Mouse (Mus musculus): ENCODE data around the gene 4930524B15Rik.
"Not testable (repeated sequence)": the region's sequence is repeated elsewhere in the genome, so short reads cannot be mapped to it uniquely, and the experiment has no call there.

The 4930524B15Rik gene

GRCm38 (mm10) chr11:31984786-31985185, 19.4 kb downstream of the 4930524B15Rik start:
- DNase-seq (ENCODE audit: low spot score): no peak

GRCm38 (mm10) chr11:31992535-31992934, 27.1 kb downstream of the 4930524B15Rik start:
- no peak for DNase-seq (ENCODE audit: low spot score)

GRCm38 (mm10) chr11:31999716-32000115, 34.3 kb downstream of the 4930524B15Rik start:
- DNase-seq (ENCODE audit: low spot score): no peak

- DNase-seq (ENCODE audit: low spot score): peak; percentile 81
Observed at GRCm38 (mm10) chr11:32000281-32000680, 34.9 kb downstream of the 4930524B15Rik start, which contains the start of gene Nsg2. TSS of gene Nsg2 (plus strand) at chr11:32000463.

- peak; percentile 41 for DNase-seq (ENCODE audit: low spot score)
Observed at GRCm38 (mm10) chr11:32001181-32001910, 36.0 kb downstream of the 4930524B15Rik start.

GRCm38 (mm10) chr11:32002670-32003072, 37.3 kb downstream of the 4930524B15Rik start:
- DNase-seq (ENCODE audit: low spot score): peak; percentile 58

- DNase-seq (ENCODE audit: low spot score): not testable (repeated sequence)
Observed at GRCm38 (mm10) chr11:32008049-32008448, 42.7 kb downstream of the 4930524B15Rik start.

GRCm38 (mm10) chr11:32008852-32009251, 43.5 kb downstream of the 4930524B15Rik start:
- DNase-seq (ENCODE audit: low spot score): no peak

GRCm38 (mm10) chr11:32009961-32010662, 44.7 kb downstream of the 4930524B15Rik start:
- peak; percentile 58 for DNase-seq (ENCODE audit: low spot score)

- DNase-seq (ENCODE audit: low spot score): no peak
Observed at GRCm38 (mm10) chr11:32010663-32010970, 45.2 kb downstream of the 4930524B15Rik start.

GRCm38 (mm10) chr11:32011867-32012603, 46.6 kb downstream of the 4930524B15Rik start:
- no peak for DNase-seq (ENCODE audit: low spot score)

- DNase-seq (ENCODE audit: low spot score): no peak
Observed at GRCm38 (mm10) chr11:32013014-32013427, 47.6 kb downstream of the 4930524B15Rik start.

- DNase-seq (ENCODE audit: low spot score): no peak
Observed at GRCm38 (mm10) chr11:32013561-32013960, 48.2 kb downstream of the 4930524B15Rik start.

GRCm38 (mm10) chr11:32018201-32018600, 52.8 kb downstream of the 4930524B15Rik start:
- no peak for DNase-seq (ENCODE audit: low spot score)

GRCm38 (mm10) chr11:32020031-32020965, 54.9 kb downstream of the 4930524B15Rik start:
- DNase-seq (ENCODE audit: low spot score): no peak

GRCm38 (mm10) chr11:32026634-32027033, 61.2 kb downstream of the 4930524B15Rik start:
- DNase-seq (ENCODE audit: low spot score): no peak

- DNase-seq (ENCODE audit: low spot score): peak; percentile 65
Observed at GRCm38 (mm10) chr11:32027474-32028342, 62.3 kb downstream of the 4930524B15Rik start.

GRCm38 (mm10) chr11:32028605-32029004, 63.2 kb downstream of the 4930524B15Rik start:
- no peak for DNase-seq (ENCODE audit: low spot score)
